13 mouse cellular contexts compared by ENCODE assay signal in genomic region chr11:118042791-118043190, GRCm38 (mm10). TPM values are rescaled to one million over a fixed set of nuclear protein-coding genes. Genes with fewer than 3 reads are reported as not detected.
DNase-seq lines count a peak whose midpoint lies in the region; ATAC-seq and TF ChIP-seq lines count a peak whose summit lies in the region.
"Had no signal": no experiment of that assay in that cellular context is flagged by ENCODE, and none has a peak within 500 bp of the region (broad histone marks: within the 10 kb centered on the region; RNA-seq: fewer than 3 reads in every experiment).

No protein-coding gene starts in this region.

- no peaks in the 10 kb centered on the region for H3K27me3 ChIP-seq in heart, embryonic 13.5 days (replicated peaks)
- no peaks in the 10 kb centered on the region for H3K27me3 ChIP-seq in limb, embryonic 10.5 days (ENCODE audit: low read depth, poor library complexity, severe bottlenecking)
- H3K27me3 ChIP-seq: heart, embryonic 12.5 days; neural tube, embryonic 15.5 days had no signal

- no peak for ATAC-seq in heart, embryonic 13.5 days (ENCODE audit: extremely low read depth, insufficient number of reproducible peaks, low FRiP score, low TSS enrichment)
- ATAC-seq: activated CD4-positive, CD25-positive, alpha-beta regulatory T cell, adult 4 months had no signal

- 84% methylated on average over 9 of the region's 9 CpGs for WGBS in heart, embryonic 13.5 days
- WGBS in limb, embryonic 10.5 days, result 90% methylated on average over 9 of the region's 9 CpGs

- H3K9me3 ChIP-seq in heart, embryonic 13.5 days, result no peaks in the 10 kb centered on the region
- no peaks in the 10 kb centered on the region for H3K9me3 ChIP-seq in limb, embryonic 10.5 days (replicated peaks)
- H3K9me3 ChIP-seq: heart, embryonic 12.5 days; neural tube, embryonic 15.5 days had no signal

- H3K4me1 ChIP-seq in heart, embryonic 13.5 days, result peaks cover 13% of the 10 kb centered on the region
- peaks cover 19% of the 10 kb centered on the region; the same call in 1 of the 2 replicates for H3K4me1 ChIP-seq in limb, embryonic 10.5 days

- H3K9ac ChIP-seq in heart, embryonic 13.5 days, result no peak overlapping the region
- H3K9ac ChIP-seq: heart, embryonic 12.5 days; liver, embryonic 14.5 days; neural tube, embryonic 15.5 days had no signal

- peak; percentile 28 for DNase-seq in adrenal gland, postnatal 14 days
- DNase-seq in adrenal gland, postnatal 25 days, result no peak
- no peak for DNase-seq in heart, postnatal 4 days
- no peak for DNase-seq in layer of hippocampus, adult 2 months (ENCODE audit: low spot score in 2 of 2)
- DNase-seq in layer of hippocampus, adult 11-12 months (ENCODE audit: low spot score), result no peak
- no peak for DNase-seq in limb, embryonic 10.5 days (ENCODE audit: low spot score)
- no peak for DNase-seq in adrenal gland, adult 2 months
- DNase-seq: thymus, adult 2 months had no signal

- H3K4me2 ChIP-seq in heart, embryonic 13.5 days, result no peak overlapping the region
- H3K4me2 ChIP-seq: heart, embryonic 12.5 days; neural tube, embryonic 15.5 days had no signal

- no peak overlapping the region for H3K4me3 ChIP-seq in heart, embryonic 13.5 days
- no peak overlapping the region for H3K4me3 ChIP-seq in layer of hippocampus, adult 2 months
- H3K4me3 ChIP-seq in limb, embryonic 10.5 days, result no peak overlapping the region
- H3K4me3 ChIP-seq: heart, embryonic 12.5 days; neural tube, embryonic 15.5 days had no signal

- peak overlapping the region; percentile 36; the same call in 1 of the 2 replicates for H3K27ac ChIP-seq in heart, embryonic 13.5 days (replicated peaks)
- peak overlapping the region; percentile 82 for H3K27ac ChIP-seq in layer of hippocampus, adult 2 months
- H3K27ac ChIP-seq in limb, embryonic 10.5 days, result peak overlapping the region; percentile 58
- H3K27ac ChIP-seq: liver, embryonic 14.5 days; neural tube, embryonic 15.5 days had no signal

- H3K36me3 ChIP-seq in heart, embryonic 13.5 days, result no peaks in the 10 kb centered on the region
- H3K36me3 ChIP-seq in limb, embryonic 10.5 days, result no peaks in the 10 kb centered on the region
- H3K36me3 ChIP-seq: heart, embryonic 12.5 days; neural tube, embryonic 15.5 days had no signal

- TF ChIP-seq CTCF in layer of hippocampus, adult 2 months (conservative IDR thresholded peaks at IDR 0.05), result no peak

RNA-seq across cellular contexts. Expression of gene Pgs1, which starts 56.7 kb away (rescaled TPM):
- total RNA-seq in adrenal gland, postnatal 14 days (2021), result 32.9 and 39.2 TPM in 2 replicates
- 58.9 and 60.0 TPM in 2 replicates for total RNA-seq in adrenal gland, postnatal 25 days (2021)
- 25.7 and 26.6 TPM in 2 replicates for polyA plus RNA-seq in heart, embryonic 13.5 days (2015; fragmentation: Nextera tagmentation; extraction: Ambion mirVana)
- total RNA-seq in heart, postnatal 4 days (2021), result 10 to 100 TPM; 25.0 to 26.2 TPM
- 10 to 100 TPM; 76.2 to 81.3 TPM for total RNA-seq in layer of hippocampus, adult 2 months (2021)
- polyA plus RNA-seq in limb, embryonic 10.5 days (2016; fragmentation: Nextera tagmentation; extraction: Ambion mirVana), result 47.1 and 47.4 TPM in 2 replicates
- 10 to 100 TPM; 53.9 to 54.5 TPM for total RNA-seq in adrenal gland, adult 2 months (2021)
- 99.4 and 165 TPM in 2 replicates for polyA plus RNA-seq in adrenal gland, adult 2 months (2012; rRNA removed)
